Mouse (Mus musculus): ENCODE data around the gene Pde8b.
"Not testable (repeated sequence)": the region's sequence is repeated elsewhere in the genome, so short reads cannot be mapped to it uniquely, and the experiment has no call there.

Pde8b gene

GRCm38 (mm10) chr13:95223427-95223772 lies 26.7 kb downstream of the Pde8b start:
- in situ Hi-C loops (cut with MboI; ENCODE audit: low pct_unique_long_range_greater_than_20kb in 1 of 2, low sequenced_read_pairs in 2 of 2, unreplicated experiment in 1 of 2), result no loop called here

DNA sequence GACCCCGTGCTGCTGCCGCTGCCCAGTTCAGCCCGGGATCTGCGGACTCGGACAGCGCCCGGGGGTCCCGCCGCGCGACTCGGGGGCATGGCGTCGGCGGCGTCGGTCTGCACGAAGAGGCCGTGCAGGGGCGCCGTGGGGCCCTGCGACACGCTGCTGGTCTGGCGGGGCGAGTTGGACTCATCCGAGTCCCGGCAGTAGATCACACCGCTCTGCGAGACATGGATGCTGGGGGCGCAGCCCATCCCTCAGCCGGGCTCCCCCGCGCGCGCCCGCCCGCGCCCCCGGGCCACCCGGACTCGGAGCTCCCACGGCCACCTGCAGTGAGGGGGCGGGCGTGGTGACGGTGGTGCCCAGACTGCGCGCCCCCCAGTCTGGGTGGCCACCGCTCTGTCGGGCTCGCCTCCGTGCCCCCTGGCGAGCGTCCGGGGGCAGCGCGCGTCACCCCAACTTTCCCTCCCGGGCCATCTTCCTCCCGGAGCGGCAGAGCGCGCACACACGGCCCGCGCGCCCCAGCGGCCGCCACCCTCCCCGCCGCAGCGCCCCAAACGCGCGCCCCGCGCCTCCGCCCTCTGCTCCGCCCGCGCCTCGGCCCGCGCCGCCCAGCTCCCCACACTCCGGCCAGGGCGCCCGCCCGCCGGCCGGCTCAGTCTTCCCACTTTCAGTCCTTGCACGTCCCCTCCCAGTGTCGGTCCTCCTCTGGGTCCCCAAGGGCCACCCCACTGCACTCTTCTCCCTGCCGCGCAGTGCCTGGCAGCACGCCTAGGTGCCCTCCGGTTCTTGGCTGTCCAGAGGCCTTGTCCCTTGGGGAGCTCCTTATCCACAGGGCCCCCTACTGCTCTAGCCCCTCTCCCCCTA lies 27.3 kb downstream of the Pde8b start:
- in situ Hi-C loops (cut with MboI; ENCODE audit: low pct_unique_long_range_greater_than_20kb in 1 of 2, low sequenced_read_pairs in 2 of 2, unreplicated experiment in 1 of 2), result no loop called here

GRCm38 (mm10) chr13:95221882-95222568 lies 28.1 kb downstream of the Pde8b start:
- in situ Hi-C loops (cut with MboI; ENCODE audit: low pct_unique_long_range_greater_than_20kb in 1 of 2, low sequenced_read_pairs in 2 of 2, unreplicated experiment in 1 of 2), result no loop called here

DNA sequence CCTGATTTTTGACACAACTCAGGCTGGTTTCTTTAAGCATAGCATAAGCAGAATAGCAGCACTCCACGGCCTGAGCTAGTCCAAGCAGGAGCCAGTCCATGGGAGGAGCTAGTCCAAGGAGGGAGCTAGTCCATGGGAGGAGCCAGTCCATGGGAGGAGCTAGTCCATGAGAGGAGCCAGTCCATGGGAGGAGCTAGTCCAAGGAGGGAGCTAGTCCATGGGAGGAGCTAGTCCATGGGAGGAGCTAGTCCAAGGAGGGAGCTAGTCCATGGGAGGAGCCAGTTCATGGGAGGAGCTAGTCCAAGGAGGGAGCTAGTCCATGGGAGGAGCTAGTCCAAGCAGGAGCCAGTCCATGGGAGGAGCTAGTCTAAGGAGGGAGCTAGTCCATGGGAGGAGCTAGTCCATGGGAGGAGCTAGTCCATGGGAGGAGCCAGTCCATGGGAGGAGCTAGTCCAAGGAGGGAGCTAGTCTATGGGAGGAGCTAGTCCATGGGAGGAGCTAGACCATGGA lies 34.4 kb downstream of the Pde8b start:
- in situ Hi-C loops (cut with MboI; ENCODE audit: low pct_unique_long_range_greater_than_20kb in 1 of 2, low sequenced_read_pairs in 2 of 2, unreplicated experiment in 1 of 2), result not testable (repeated sequence)

DNA sequence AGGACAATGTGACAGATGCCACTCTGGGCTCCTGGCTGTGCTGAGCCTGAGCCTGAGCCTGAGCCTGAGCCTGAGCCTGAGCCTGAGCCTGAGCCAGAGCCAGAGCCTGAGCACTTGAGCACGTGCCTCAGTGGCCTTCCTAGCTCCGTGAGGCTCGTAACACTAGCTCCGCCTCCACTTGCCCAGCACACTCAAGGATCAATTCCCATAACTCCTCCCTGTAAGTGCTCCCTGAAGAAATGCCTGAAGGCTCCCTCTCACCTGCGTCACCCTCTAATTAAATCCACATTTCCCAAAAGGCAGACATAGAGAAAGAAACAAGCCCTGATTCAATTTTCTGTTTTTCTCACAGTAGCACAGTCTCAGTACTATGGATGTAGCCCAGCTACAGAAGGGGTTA lies 37.8 kb downstream of the Pde8b start:
- in situ Hi-C loops (cut with MboI; ENCODE audit: low pct_unique_long_range_greater_than_20kb in 1 of 2, low sequenced_read_pairs in 2 of 2, unreplicated experiment in 1 of 2), result no loop called here

DNA sequence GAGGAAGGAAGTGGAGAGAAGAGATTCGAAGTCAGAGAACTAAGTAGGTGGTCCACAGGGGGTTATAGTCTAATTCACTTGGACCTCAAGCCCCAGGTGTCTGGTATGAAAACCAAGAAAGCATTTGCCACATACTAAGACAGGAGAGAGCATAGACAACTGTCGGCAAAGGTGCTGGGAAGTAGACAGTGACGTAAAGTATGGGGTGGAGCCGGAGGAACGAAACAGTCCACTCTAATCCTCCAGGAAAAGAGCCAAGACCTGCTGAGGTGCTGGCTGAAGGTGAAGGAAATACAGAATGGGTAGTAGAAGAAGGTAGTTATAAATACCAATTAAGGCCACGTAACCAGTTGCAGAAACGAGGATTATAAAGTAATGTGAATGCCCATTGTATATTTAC lies 42.8 kb downstream of the Pde8b start:
- in situ Hi-C loops (cut with MboI; ENCODE audit: low pct_unique_long_range_greater_than_20kb in 1 of 2, low sequenced_read_pairs in 2 of 2, unreplicated experiment in 1 of 2), result not testable (repeated sequence)

DNA sequence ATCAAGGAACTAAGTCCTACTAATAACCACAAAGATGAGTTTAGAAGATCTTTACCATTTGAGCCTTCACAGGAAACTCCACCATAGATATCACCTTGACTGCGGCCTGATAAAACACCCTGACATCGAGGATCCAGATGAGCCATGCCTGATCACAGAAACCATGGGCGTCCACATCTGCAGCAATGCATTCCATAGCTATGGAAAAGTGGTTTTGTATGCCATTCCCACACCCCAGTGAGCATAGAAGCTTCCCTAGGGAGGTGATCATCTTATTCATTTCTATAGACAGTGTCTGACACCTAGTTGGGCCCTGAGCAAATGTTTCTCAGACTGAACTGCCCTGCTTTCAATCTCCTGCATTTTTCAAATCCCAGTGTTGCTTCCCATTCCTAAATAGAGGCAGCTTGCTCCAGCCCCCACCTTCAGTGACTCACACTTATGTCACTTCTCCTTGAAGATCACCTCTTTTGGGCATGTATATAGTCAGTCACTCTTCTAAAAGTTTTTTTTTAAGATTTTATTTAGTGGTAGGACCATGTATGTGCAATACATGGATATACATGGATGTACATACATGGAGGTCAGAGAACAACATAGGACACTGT lies 47.9 kb downstream of the Pde8b start:
- in situ Hi-C loops (cut with MboI; ENCODE audit: low pct_unique_long_range_greater_than_20kb in 1 of 2, low sequenced_read_pairs in 2 of 2, unreplicated experiment in 1 of 2), result no loop called here

- in situ Hi-C loops (cut with MboI; ENCODE audit: low pct_unique_long_range_greater_than_20kb in 1 of 2, low sequenced_read_pairs in 2 of 2, unreplicated experiment in 1 of 2), result no loop called here
Measured at GRCm38 (mm10) chr13:95200817-95201216, 49.3 kb downstream of the Pde8b start.

DNA sequence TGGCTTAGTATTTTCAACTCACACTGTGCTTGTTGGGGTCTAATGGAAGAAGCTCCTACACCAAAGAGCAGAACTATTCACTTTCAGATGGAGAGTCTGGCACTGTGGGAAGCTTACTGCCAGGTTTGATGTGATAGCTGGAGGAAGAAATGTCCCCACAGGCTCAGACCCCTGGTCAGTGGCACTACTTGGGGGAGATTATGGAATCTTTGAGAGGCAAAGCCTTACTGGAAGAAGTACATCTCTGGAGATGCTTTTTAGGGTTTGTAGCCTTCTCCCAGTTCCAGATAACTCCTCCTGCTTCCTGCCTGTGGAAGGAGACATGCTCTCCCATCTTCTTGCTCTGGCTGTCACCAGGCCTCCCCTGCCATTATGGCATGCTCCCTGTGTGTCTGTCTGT lies 50.1 kb downstream of the Pde8b start:
- in situ Hi-C loops (cut with MboI; ENCODE audit: low pct_unique_long_range_greater_than_20kb in 1 of 2, low sequenced_read_pairs in 2 of 2, unreplicated experiment in 1 of 2), result no loop called here

- in situ Hi-C loops (cut with MboI; ENCODE audit: low pct_unique_long_range_greater_than_20kb in 1 of 2, low sequenced_read_pairs in 2 of 2, unreplicated experiment in 1 of 2), result no loop called here
Measured at GRCm38 (mm10) chr13:95196106-95196705, 53.9 kb downstream of the Pde8b start.

GRCm38 (mm10) chr13:95191951-95192350 lies 58.2 kb downstream of the Pde8b start:
- in situ Hi-C loops (cut with MboI; ENCODE audit: low pct_unique_long_range_greater_than_20kb in 1 of 2, low sequenced_read_pairs in 2 of 2, unreplicated experiment in 1 of 2), result no loop called here

DNA sequence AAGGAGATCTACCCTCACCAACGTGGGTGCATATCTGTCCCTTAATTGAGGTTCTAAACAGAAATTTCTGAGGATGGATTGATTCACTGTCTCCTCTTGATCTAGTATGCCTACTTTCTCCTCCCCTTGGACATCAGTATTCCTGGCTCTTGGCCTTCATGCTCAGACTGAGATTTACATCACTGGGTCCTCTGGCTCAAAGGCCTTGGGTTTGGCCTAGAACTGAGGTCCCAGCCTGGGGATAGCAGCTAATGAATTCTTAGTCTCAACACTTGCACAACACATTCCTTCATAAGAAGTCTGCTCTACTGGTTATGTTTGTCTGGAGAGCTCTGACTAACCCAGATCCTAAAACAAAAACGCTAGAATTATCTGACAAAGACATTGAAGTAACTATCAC lies 61.0 kb downstream of the Pde8b start:
- in situ Hi-C loops (cut with MboI; ENCODE audit: low pct_unique_long_range_greater_than_20kb in 1 of 2, low sequenced_read_pairs in 2 of 2, unreplicated experiment in 1 of 2), result no loop called here

- in situ Hi-C loops (cut with MboI; ENCODE audit: low pct_unique_long_range_greater_than_20kb in 1 of 2, low sequenced_read_pairs in 2 of 2, unreplicated experiment in 1 of 2), result no loop called here
Measured at GRCm38 (mm10) chr13:95187153-95187665, 62.9 kb downstream of the Pde8b start.

DNA sequence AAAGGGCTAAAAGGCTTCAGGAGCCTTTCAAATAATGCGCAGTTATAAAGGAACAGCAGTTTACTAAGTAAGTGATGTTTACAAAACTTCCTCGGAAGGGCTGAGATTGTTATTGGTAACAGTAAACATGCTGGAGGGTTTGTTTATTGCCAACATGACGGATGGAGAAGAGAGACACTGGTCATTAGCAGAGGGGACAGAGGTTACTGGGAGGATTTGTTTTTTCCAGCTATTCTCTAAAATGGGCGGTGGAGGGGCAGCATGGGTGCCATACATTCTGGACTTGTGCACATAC lies 63.4 kb downstream of the Pde8b start:
- in situ Hi-C loops (cut with MboI; ENCODE audit: low pct_unique_long_range_greater_than_20kb in 1 of 2, low sequenced_read_pairs in 2 of 2, unreplicated experiment in 1 of 2), result no loop called here

DNA sequence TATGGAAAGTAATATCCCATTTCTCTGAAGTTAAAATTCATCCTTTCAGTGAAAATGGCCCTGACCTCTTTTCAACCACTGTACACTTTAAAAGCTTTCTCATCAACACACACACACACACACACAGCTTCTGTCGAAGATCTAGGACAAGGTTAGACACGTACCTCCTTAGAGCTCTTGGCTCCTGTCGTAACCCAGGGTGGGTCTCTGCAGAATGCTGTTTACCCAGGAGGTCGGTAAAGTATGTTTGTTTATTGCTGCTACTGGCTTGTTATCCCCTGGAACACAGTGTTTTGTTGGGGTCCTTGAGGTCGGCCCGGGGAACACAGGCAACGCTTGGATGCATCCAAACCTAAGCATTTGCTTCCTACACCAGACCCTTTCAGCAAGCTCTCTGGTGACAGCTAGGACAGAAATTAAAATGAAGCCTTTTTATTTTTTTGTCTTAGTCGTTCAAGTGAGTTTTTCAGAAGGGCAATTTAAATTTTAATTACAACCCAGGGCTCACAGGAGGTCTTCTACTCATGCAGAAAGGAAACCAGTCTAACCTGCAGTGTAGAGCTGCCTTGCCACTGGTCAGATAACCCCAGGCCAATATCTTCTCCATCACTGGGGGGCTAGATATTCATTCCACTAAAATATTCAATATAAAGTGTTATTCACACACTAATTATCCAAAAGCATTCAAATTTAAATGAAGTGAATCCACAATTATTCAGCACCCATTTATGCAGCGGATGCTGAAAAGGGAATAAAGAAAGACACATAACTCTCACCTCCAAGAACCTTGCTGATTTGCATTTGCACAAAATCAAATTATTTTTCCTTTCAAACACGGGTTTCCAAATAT lies 64.0 kb downstream of the Pde8b start:
- in situ Hi-C loops (cut with MboI; ENCODE audit: low pct_unique_long_range_greater_than_20kb in 1 of 2, low sequenced_read_pairs in 2 of 2, unreplicated experiment in 1 of 2), result no loop called here

DNA sequence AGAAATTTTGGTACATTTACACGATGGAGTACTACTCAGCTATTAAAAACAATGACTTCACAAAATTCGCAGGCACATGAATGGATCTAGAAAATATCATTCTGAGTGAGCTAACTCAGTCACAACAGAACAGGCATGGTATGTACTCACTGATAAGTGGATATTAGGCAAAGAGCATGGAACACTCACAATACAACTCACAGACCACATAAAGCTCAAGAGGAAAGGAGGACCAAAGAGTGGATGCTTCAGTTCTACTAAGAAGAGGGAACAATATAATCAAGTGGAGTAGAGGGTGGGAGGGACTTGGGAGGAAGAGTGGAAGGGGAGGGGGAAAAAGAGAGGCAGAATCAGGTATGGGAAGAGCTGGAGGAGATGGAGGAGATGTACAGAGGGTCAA lies 66.5 kb downstream of the Pde8b start:
- in situ Hi-C loops (cut with MboI; ENCODE audit: low pct_unique_long_range_greater_than_20kb in 1 of 2, low sequenced_read_pairs in 2 of 2, unreplicated experiment in 1 of 2), result no loop called here

DNA sequence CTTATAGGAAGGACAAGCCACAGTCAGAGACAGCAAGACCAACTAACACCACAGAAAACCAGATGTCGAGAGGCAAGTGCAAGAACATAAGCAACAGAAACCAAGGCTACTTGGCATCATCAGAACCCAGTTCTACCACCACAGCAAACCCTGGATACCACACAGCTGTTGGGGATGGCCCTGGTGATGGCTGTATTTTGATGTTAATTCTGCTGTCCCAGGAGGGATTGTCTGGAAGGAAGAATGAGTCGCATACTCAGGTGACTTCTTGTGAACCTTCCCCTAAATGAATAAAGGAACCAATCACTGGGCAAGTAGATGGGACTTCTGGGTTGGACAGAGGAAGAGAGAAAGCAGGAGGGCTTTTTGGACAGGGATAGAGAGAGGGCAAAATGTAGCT lies 69.9 kb downstream of the Pde8b start:
- in situ Hi-C loops (cut with MboI; ENCODE audit: low pct_unique_long_range_greater_than_20kb in 1 of 2, low sequenced_read_pairs in 2 of 2, unreplicated experiment in 1 of 2), result no loop called here

- in situ Hi-C loops (cut with MboI; ENCODE audit: low pct_unique_long_range_greater_than_20kb in 1 of 2, low sequenced_read_pairs in 2 of 2, unreplicated experiment in 1 of 2), result no loop called here
Measured at GRCm38 (mm10) chr13:95177326-95177725, 72.8 kb downstream of the Pde8b start.

All from mouse embryonic stem cell (cell line).